Mouse (Mus musculus): ENCODE results near the gene Atp10a. TPM values are rescaled to one million over a fixed set of nuclear protein-coding genes. Genes with fewer than 3 reads are reported as not detected.
A peak's percentile ranks its signal among the peaks of the same experiment; 100 is the strongest.

Atp10a gene
- polyA plus RNA-seq, 1 experiment from 2014 or later = 1.2 TPM

GRCm38 (mm10) chr7:58660046-58660445, 4.1 kb downstream of the Atp10a start:
- Histone ChIP-seq H3K9me3 (no peaks in the 10 kb centered on the region), H3K4me2 (no peak overlapping the region), H3K9ac (no peak overlapping the region), H3K27me3 (replicated peaks) (no peaks in the 10 kb centered on the region), H3K27ac (no peak overlapping the region), H3K4me3 (no peak overlapping the region), H3K4me1 (peaks cover 10% of the 10 kb centered on the region; the same call in 1 of the 2 replicates), H3K36me3 (replicated peaks) (no peaks in the 10 kb centered on the region)
- ATAC-seq (replicated peaks) = no peak

GRCm38 (mm10) chr7:58660665-58661064, 4.7 kb downstream of the Atp10a start:
- Histone ChIP-seq H3K4me1 (peaks cover 10% of the 10 kb centered on the region; the same call in 1 of the 2 replicates), H3K9ac (no peak overlapping the region), H3K27me3 (replicated peaks) (no peaks in the 10 kb centered on the region), H3K36me3 (replicated peaks) (no peaks in the 10 kb centered on the region), H3K4me3 (no peak overlapping the region), H3K9me3 (no peaks in the 10 kb centered on the region), H3K27ac (no peak overlapping the region), H3K4me2 (no peak overlapping the region)
- no peak for ATAC-seq (replicated peaks)
- WGBS = 97% methylated on average over 5 of the region's 5 CpGs

DNA sequence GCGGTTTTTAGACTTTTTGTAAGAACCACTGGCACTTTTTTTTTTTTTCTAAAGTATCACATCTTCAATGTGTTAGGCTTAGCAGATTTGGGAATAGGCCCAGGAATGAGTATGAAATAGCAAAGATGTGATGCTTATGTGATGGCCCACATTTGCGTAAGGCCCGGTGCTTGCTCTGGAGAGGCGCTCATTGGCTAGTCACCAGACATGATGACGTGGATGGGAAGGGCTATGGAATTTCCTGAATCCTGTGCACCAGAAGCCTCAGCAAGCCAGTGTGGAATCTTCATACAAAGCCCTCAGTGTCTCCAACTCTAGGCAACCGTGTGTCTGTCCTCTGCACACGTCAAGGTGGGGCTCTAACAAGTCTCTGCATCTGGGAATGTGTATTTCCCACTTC, 5.1 kb downstream of the Atp10a start:
- Histone ChIP-seq H3K4me3 (no peak overlapping the region), H3K4me1 (peaks cover 10% of the 10 kb centered on the region; the same call in 1 of the 2 replicates), H3K36me3 (replicated peaks) (no peaks in the 10 kb centered on the region), H3K27me3 (replicated peaks) (no peaks in the 10 kb centered on the region), H3K9me3 (no peaks in the 10 kb centered on the region), H3K9ac (no peak overlapping the region), H3K27ac (no peak overlapping the region), H3K4me2 (no peak overlapping the region)
- WGBS = 94% methylated on average over 7 of the region's 7 CpGs
- ATAC-seq (replicated peaks) = no peak

- H3K27me3 ChIP-seq (replicated peaks) = no peaks in the 10 kb centered on the region
These were observed 12.7 kb downstream of the Atp10a start for GRCm38 (mm10) chr7:58668617-58669016.

GRCm38 (mm10) chr7:58676075-58676474, 20.1 kb downstream of the Atp10a start:
- 47% methylated on average over 3 of the region's 3 CpGs for WGBS
- Histone ChIP-seq H3K27me3 (replicated peaks) (no peaks in the 10 kb centered on the region), H3K4me1 (no peaks in the 10 kb centered on the region), H3K9ac (no peak overlapping the region), H3K36me3 (replicated peaks) (no peaks in the 10 kb centered on the region), H3K4me3 (no peak overlapping the region), H3K9me3 (no peaks in the 10 kb centered on the region), H3K4me2 (no peak overlapping the region), H3K27ac (no peak overlapping the region)
- no peak for ATAC-seq (replicated peaks)

More at GRCm38 (mm10) chr7:58668617-58669016, 12.7 kb downstream of the Atp10a start:
- Histone ChIP-seq H3K9ac (no peak overlapping the region), H3K4me2 (no peak overlapping the region), H3K4me1 (no peaks in the 10 kb centered on the region), H3K9me3 (no peaks in the 10 kb centered on the region), H3K4me3 (no peak overlapping the region), H3K36me3 (replicated peaks) (no peaks in the 10 kb centered on the region), H3K27ac (no peak overlapping the region)
- no peak for ATAC-seq (replicated peaks)
- WGBS = 13% methylated on average over 1 of the region's 1 CpGs

DNA sequence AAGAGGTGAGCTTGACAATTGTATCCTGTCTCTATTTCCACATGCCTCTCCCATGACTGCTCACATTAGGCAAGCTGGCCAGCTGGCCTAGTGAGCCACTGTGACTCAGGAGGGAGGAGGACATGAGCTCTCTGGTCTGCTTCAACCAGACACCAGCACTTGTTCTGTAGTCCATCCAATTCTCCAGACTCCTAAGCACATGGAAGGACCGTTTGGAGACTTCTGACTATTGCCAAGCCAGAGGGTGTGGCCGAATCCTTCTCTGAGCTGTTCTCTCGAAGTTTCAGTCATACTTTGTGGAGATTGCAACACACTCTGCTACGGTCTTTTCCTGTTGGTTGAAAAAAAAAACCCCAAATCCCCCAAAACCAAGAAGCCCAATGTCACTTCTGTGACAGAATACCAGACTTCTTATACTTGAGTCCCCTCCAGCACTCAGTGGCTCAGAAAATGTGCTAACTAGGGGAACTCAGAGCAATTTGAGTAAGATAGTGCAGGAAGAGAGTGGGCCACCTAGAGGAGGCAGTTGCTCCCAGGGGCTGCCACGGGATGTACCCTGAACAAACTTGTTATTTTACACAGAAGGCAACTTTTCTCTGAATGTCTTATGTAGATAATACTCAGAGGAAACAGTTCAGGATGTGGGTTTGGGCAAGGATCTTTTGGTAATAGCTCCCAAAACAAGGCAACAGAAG, 21.3 kb downstream of the Atp10a start:
- no peak overlapping the region for H3K4me3 ChIP-seq
- no peak for ATAC-seq (replicated peaks)
- no peaks in the 10 kb centered on the region for H3K27me3 ChIP-seq (replicated peaks)
- no peak overlapping the region for H3K9ac ChIP-seq
- WGBS = 74% methylated on average over 5 of the region's 5 CpGs
- no peaks in the 10 kb centered on the region for H3K4me1 ChIP-seq
- H3K9me3 ChIP-seq = no peaks in the 10 kb centered on the region
- no peak overlapping the region for H3K4me2 ChIP-seq
- H3K27ac ChIP-seq = no peak overlapping the region
- no peaks in the 10 kb centered on the region for H3K36me3 ChIP-seq (replicated peaks)

- ATAC-seq (replicated peaks) = no peak
- H3K4me1 ChIP-seq = peaks cover 8% of the 10 kb centered on the region
- H3K4me2 ChIP-seq = no peak overlapping the region
- no peak overlapping the region for H3K9ac ChIP-seq
- no peaks in the 10 kb centered on the region for H3K9me3 ChIP-seq
- H3K36me3 ChIP-seq (replicated peaks) = no peaks in the 10 kb centered on the region
- H3K27ac ChIP-seq = no peak overlapping the region
- WGBS = 83% methylated on average over 1 of the region's 1 CpGs
- H3K4me3 ChIP-seq = no peak overlapping the region
- H3K27me3 ChIP-seq (replicated peaks) = no peaks in the 10 kb centered on the region
These were observed 30.0 kb downstream of the Atp10a start for GRCm38 (mm10) chr7:58685967-58686366.

DNA sequence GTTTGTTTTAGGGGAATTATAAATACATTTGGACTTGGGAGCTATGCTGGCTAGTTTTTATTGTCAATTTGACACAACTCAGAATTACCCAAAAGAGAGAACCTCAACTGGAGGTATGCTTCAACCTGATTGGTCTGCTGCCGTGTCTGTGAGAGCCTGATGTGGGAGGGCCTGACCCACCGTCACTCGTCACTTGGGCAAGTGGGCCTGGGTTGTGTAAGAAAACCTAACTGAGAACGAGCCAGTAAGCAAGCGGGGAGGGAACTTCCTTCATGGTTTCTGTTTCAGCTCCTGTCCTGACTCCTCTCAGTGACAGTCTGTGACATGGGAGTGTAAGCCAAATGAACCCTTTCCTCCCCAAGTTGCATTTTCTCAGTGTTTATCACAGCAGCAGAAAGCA, 30.6 kb downstream of the Atp10a start:
- H3K4me1 ChIP-seq = peaks cover 8% of the 10 kb centered on the region
- H3K4me3 ChIP-seq = no peak overlapping the region
- no peaks in the 10 kb centered on the region for H3K36me3 ChIP-seq (replicated peaks)
- no peaks in the 10 kb centered on the region for H3K9me3 ChIP-seq
- no peak overlapping the region for H3K4me2 ChIP-seq
- 87% methylated on average over 5 of the region's 5 CpGs for WGBS
- H3K27ac ChIP-seq = no peak overlapping the region
- H3K27me3 ChIP-seq (replicated peaks) = no peaks in the 10 kb centered on the region
- ATAC-seq (replicated peaks) = no peak
- no peak overlapping the region for H3K9ac ChIP-seq

DNA sequence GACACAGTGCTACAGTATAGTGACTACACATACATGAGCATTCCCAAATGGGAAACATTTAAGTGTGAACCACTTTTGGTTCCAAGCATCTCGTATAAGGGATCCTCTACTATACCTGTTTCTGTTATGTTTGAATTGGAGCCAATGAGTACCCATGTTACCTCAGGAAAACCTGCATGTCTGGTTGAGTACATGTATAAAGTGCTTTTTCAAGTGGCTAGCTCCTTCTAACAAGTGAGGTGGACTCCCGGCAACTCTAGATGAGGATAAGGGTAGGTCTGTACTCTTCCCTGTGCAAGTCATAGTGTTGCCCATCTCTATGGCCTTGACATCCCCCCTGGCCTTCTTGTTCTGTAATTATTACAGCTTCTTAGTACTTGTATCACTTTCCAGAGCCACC, 31.0 kb downstream of the Atp10a start:
- ATAC-seq (replicated peaks) = no peak
- H3K9ac ChIP-seq = no peak overlapping the region
- WGBS = 95% methylated on average over 2 of the region's 2 CpGs

DNA sequence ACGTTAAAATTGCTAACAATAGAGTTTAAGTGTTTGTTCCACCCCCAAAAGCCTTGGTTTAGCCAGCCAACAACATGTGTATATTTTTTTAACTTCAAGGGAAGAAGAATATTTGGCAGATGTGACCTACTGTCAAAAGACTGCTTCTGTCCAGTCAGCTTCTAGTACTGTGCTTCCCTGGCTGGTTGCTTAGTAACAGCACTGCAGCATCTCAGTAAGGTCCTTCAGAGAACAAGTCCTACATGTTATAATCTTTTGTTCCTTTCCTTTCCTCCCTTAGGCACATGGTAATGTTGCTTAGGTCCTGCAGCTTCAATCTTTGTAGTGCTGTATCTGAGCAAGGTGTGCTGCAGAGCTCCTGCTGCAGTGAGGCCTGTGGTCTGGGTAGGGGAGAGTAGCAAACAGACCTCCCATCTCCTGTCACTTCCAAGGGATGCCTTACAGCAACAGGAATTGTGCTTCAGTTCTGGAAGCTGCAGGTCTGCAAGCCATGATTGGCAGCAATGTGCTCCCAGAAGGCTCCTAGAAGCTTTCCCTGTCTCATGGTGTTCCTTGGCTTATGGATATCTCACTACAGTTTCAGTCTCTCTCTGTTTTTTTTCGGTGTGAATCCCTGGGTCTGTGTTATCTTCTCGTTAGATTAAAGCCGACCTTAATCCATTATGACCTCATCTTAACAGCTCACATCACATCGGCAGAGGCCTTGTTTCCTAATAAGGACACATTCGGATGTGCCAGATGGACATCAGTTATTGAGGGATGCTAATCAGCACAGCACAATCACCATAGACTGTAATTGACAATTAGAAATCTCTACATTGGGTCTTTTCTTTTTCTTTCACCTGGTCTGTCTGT, 34.3 kb downstream of the Atp10a start:
- 61% methylated on average over 6 of the region's 6 CpGs for WGBS
- no peaks in the 10 kb centered on the region for H3K9me3 ChIP-seq
- no peak overlapping the region for H3K4me2 ChIP-seq
- no peak overlapping the region for H3K4me3 ChIP-seq
- no peak overlapping the region for H3K9ac ChIP-seq
- peak overlapping the region; percentile 73 for H3K27ac ChIP-seq
- no peaks in the 10 kb centered on the region for H3K27me3 ChIP-seq (replicated peaks)
- no peaks in the 10 kb centered on the region for H3K36me3 ChIP-seq (replicated peaks)
- ATAC-seq (replicated peaks) = peak; percentile 85
- peaks cover 8% of the 10 kb centered on the region for H3K4me1 ChIP-seq

More for the DNA sequence above, 31.0 kb downstream of the Atp10a start:
- Histone ChIP-seq H3K4me2 (no peak overlapping the region), H3K9me3 (no peaks in the 10 kb centered on the region), H3K36me3 (replicated peaks) (no peaks in the 10 kb centered on the region), H3K4me3 (no peak overlapping the region), H3K27ac (no peak overlapping the region), H3K4me1 (peaks cover 8% of the 10 kb centered on the region), H3K27me3 (replicated peaks) (no peaks in the 10 kb centered on the region)

DNA sequence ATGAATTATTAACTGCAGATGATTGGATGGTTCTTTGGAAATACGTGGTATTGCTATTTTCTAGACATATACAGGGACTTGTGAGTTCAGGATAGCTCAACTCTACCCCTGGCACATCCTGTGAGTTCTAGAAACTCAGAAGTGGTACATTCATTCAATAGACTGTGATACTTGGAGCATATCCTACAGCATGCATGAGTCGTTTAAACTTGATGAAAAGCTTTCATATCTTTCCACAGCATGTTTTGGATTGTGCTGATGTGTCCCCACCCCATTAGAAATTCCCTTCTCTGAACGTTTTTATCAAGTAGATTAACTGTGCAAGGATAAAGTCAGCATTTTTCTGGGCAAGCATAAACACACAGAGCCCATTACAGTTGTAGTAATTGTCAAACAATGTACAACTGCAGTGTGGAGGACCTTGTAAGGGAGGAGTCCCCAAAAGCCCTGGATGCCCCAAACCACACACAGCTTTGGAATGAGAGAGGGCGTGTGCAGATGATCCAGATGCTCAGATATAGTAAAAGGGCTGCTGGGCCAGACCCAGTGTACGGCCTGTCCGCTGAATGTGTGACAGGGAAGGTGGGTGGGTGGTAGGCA, 35.1 kb downstream of the Atp10a start:
- Histone ChIP-seq H3K4me2 (no peak overlapping the region), H3K36me3 (replicated peaks) (no peaks in the 10 kb centered on the region), H3K27me3 (replicated peaks) (no peaks in the 10 kb centered on the region), H3K9ac (no peak overlapping the region), H3K4me3 (no peak overlapping the region), H3K9me3 (no peaks in the 10 kb centered on the region), H3K4me1 (peaks cover 8% of the 10 kb centered on the region), H3K27ac (peak overlapping the region; percentile 73; the same call in 1 of the 2 replicates)
- 86% methylated on average over 6 of the region's 6 CpGs for WGBS
- no peak for ATAC-seq (replicated peaks)

GRCm38 (mm10) chr7:58692704-58693103, 36.7 kb downstream of the Atp10a start:
- Histone ChIP-seq H3K4me3 (no peak overlapping the region), H3K9me3 (no peaks in the 10 kb centered on the region), H3K4me1 (peaks cover 8% of the 10 kb centered on the region), H3K27ac (no peak overlapping the region), H3K36me3 (replicated peaks) (no peaks in the 10 kb centered on the region), H3K27me3 (replicated peaks) (no peaks in the 10 kb centered on the region), H3K9ac (no peak overlapping the region), H3K4me2 (no peak overlapping the region)
- ATAC-seq (replicated peaks) = no peak
- 66% methylated on average over 2 of the region's 2 CpGs for WGBS

Measured in midbrain, embryonic 15.5 days (tissue).